Mouse (Mus musculus) myocyte (in vitro differentiated cells): Measurements from ENCODE around the gene Inhbc. TPM values are rescaled to one million over a fixed set of nuclear protein-coding genes. Genes with fewer than 3 reads are reported as not detected.

Experiments used
- H3K27me3 ChIP-seq: one replicate; pipeline ENCODE4 v1.6.1; 2011; ENCODE audit not compliant: control insufficient read depth, insufficient read depth, insufficient read length
- H3K36me3 ChIP-seq: one replicate; pipeline ENCODE4 v1.6.1; 2011; ENCODE audit not compliant: control insufficient read depth, insufficient read depth
- H3K4me2 ChIP-seq: one replicate; pipeline ENCODE4 v1.6.1; 2011; ENCODE audit warnings: low read depth, control low read depth
- H3K4me3 ChIP-seq: one replicate; pipeline ENCODE4 v1.5.1; 2011; ENCODE audit warnings: mild to moderate bottlenecking, control low read depth, moderate library complexity
- H3K79me2 ChIP-seq: one replicate; pipeline ENCODE4 v1.6.1; 2011; ENCODE audit not compliant: control insufficient read depth, insufficient read depth
- H3ac ChIP-seq: one replicate; pipeline ENCODE4 v1.6.1; 2011; ENCODE audit not compliant: control insufficient read depth, insufficient read length
- CEBPB ChIP-seq: IDR thresholded peaks from 2 replicates; pipeline ENCODE4 v1.6.1; 2011; ENCODE audit warnings: mild to moderate bottlenecking, moderate library complexity; ENCODE audit not compliant: poor library complexity, insufficient read depth, severe bottlenecking
- E2F4 ChIP-seq: IDR thresholded peaks from one replicate; pipeline ENCODE4 v1.6.1; 2011; ENCODE audit warnings: mild to moderate bottlenecking, control low read depth, moderate library complexity; ENCODE audit not compliant: insufficient read depth
- MAX ChIP-seq: IDR thresholded peaks from one replicate; pipeline ENCODE4 v1.6.1; 2011; ENCODE audit warnings: low read depth, mild to moderate bottlenecking, control low read depth
- MYOD1 ChIP-seq, 3 experiments: IDR thresholded peaks; one replicate each; pipeline ENCODE4 v1.6.1; 2011; ENCODE audit warnings: control low read depth in 2 of 3, low read depth in 2 of 3, mild to moderate bottlenecking in 2 of 3, moderate library complexity in 1 of 3; ENCODE audit not compliant: insufficient read length in 2 of 3, control insufficient read depth in 1 of 3
- MYOG ChIP-seq, 3 experiments: IDR thresholded peaks; one replicate each; pipeline ENCODE4 v1.6.1; 2011; ENCODE audit warnings: control low read depth in 2 of 3, low read depth in 2 of 3, mild to moderate bottlenecking in 2 of 3; ENCODE audit not compliant: insufficient read length in 2 of 3, control insufficient read depth in 1 of 3, insufficient read depth in 1 of 3
- POLR2A ChIP-seq: IDR thresholded peaks from one replicate; pipeline ENCODE4 v1.6.1; 2011; ENCODE audit warnings: low read depth, mild to moderate bottlenecking, control low read depth, moderate library complexity; ENCODE audit not compliant: insufficient read length
- POLR2AphosphoS2 ChIP-seq: IDR thresholded peaks from one replicate; pipeline ENCODE4 v1.6.1; 2011; ENCODE audit warnings: low read depth, control low read depth; ENCODE audit not compliant: insufficient read length
- REST ChIP-seq: IDR thresholded peaks from one replicate; pipeline ENCODE4 v1.6.1; 2011; ENCODE audit warnings: mild to moderate bottlenecking, control low read depth, moderate library complexity; ENCODE audit not compliant: insufficient read depth, insufficient read length
- SRF ChIP-seq: IDR thresholded peaks from one replicate; pipeline ENCODE4 v1.6.1; 2011; ENCODE audit warnings: low read depth; ENCODE audit not compliant: control insufficient read depth, insufficient read length
- TCF12 ChIP-seq: IDR thresholded peaks from one replicate; pipeline ENCODE4 v1.6.1; 2011; ENCODE audit warnings: mild to moderate bottlenecking, control low read depth; ENCODE audit not compliant: poor library complexity, insufficient read depth, severe bottlenecking
- TCF3 ChIP-seq: IDR thresholded peaks from one replicate; pipeline ENCODE4 v1.6.1; 2011; ENCODE audit warnings: low read depth, control low read depth; ENCODE audit not compliant: insufficient read length
- USF1 ChIP-seq: IDR thresholded peaks from one replicate; pipeline ENCODE4 v1.6.1; 2011; ENCODE audit warnings: low read depth, mild to moderate bottlenecking, control low read depth, moderate library complexity
- polyA plus RNA-seq: library from polyadenylated mRNA; unstranded; fragments of >200 nt; fragmentation: generic; extraction: Trizol; gene quantifications from one replicate; pipeline ENCODE4 v1.2.1, GENCODE M21; 2012; ENCODE audit warnings: missing spikeins

Gene Inhbc
- polyA plus RNA-seq, 1 experiment: not detected

DNA sequence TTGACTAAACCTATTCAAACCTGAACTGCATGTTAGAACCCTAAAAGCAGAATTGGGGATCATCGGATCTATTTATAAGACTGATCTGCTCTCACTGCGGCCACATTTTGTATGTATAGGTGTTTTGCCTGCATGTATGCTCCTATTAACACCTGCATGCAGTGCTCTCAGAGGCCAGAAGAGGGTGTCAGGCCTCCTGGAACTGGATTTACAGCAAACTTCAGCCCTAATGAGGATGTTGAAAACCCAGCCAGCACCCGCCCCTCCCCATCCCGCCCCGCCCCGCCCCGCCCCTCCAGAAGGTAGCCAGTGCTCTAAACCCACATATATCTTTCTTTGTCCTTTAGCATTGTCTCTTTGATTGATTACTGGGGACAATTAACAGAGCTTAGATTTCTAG is 45.7 kb downstream of the Inhbc start:
- H3K4me2 ChIP-seq: no peak overlapping the region
- no peak overlapping the region for H3K4me3 ChIP-seq
- no peak overlapping the region for H3ac ChIP-seq
- H3K27me3 ChIP-seq: peaks cover 42% of the 10 kb centered on the region
- TF ChIP-seq E2F4 (no peak), MYOD1 (IDR thresholded peaks at IDR 0.05; ENCODE audit: control insufficient read depth in 1 of 3, insufficient read length in 2 of 3, low read depth in 2 of 3) (no peak), MYOG (IDR thresholded peaks at IDR 0.05; ENCODE audit: control insufficient read depth in 1 of 3, insufficient read depth in 1 of 3, insufficient read length in 2 of 3, low read depth in 2 of 3) (no peak), POLR2AphosphoS2 (no peak), CEBPB (no peak), MAX (no peak), REST (no peak), POLR2A (no peak), TCF12 (no peak), TCF3 (no peak), USF1 (no peak), SRF (no peak)
- H3K36me3 ChIP-seq: no peaks in the 10 kb centered on the region
- no peaks in the 10 kb centered on the region for H3K79me2 ChIP-seq

DNA sequence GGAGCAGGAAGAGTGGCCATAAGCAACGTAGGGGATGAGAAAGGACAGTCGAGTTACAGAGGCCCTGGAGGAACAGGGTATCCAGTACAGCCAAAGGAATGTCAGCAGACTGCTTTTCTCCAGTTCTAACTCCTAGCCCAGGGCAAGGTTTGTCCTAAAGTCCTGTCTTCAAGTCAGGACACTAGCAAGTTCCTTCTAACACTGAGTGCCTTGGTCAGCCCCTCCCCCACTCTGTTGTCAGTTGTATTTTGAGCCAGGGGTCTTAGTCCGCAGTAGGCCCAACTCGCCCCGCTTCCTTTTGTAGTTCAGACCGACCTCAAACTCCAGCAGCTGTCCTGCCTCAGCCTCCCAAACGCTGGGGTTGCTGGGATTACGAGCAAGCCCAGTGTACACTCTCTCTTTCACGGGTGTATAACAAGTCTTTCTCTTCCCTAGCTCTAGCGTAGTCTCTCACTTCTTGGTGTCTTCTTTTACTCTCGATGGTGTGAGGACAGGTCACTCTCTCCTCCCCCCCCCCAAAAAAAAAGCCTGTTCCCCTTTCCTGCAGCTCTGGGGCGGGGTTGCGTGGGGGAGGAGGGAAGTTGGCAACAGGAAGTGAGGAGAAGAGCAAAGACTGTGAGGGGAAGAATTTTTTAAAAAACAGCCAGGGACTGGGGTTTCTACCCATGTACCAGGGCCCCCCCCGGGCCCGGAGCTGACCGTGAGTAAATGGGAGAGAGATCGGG is 46.9 kb downstream of the Inhbc start:
- Histone ChIP-seq H3K4me2 (no peak overlapping the region), H3K27me3 (peaks cover 42% of the 10 kb centered on the region), H3K4me3 (no peak overlapping the region), H3K36me3 (no peaks in the 10 kb centered on the region), H3K79me2 (no peaks in the 10 kb centered on the region), H3ac (no peak overlapping the region)
- TF ChIP-seq USF1: no peak
- no peak for TF ChIP-seq SRF
- TF ChIP-seq MYOG (IDR thresholded peaks at IDR 0.05; ENCODE audit: control insufficient read depth in 1 of 3, insufficient read depth in 1 of 3, insufficient read length in 2 of 3, low read depth in 2 of 3): no peak
- no peak for TF ChIP-seq POLR2A
- no peak for TF ChIP-seq MAX

DNA sequence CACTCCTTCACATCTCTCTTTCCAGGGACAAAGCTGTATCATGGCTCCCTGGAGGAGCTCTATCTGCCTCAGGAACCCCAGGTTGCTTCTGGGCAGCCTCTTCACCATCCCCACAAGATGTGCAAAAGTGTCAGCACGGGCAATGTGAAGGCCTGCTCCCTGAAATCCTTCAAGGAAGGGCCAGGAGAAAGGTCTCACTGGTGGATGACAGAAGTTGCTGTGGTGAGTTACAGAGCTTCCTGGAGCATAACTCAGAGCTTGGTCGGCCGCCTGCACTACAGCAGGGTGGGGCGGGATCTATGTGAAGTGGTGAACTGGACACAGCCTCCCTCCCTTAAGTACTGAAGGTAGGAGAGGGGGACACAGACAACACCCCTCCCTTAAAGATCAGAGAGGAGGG is 47.6 kb downstream of the Inhbc start:
- no peak overlapping the region for H3ac ChIP-seq
- no peak overlapping the region for H3K4me2 ChIP-seq
- no peak overlapping the region for H3K4me3 ChIP-seq
- TF ChIP-seq POLR2A (no peak), MYOG (IDR thresholded peaks at IDR 0.05; ENCODE audit: control insufficient read depth in 1 of 3, insufficient read depth in 1 of 3, insufficient read length in 2 of 3, low read depth in 2 of 3) (no peak), USF1 (no peak)
- H3K27me3 ChIP-seq: peaks cover 38% of the 10 kb centered on the region
- H3K36me3 ChIP-seq: no peaks in the 10 kb centered on the region
- H3K79me2 ChIP-seq: no peaks in the 10 kb centered on the region

DNA sequence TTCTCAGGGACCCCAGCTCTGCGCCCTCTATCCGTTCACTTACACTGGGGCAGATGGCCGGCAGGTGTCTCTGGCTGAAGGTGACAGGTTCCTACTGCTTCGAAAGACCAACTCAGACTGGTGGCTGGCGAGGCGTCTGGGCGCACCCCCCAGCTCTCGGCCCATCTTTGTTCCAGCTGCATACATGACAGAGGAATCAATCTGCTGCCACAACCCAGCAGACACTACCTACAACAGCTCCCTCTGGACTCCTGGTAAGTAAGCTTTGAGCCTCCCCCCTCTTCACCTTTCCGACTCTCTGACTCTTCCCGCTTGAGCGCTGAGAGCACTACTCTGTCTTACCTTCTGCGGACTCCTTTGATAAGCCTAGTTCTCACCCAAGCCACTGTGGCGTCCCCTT is 48.1 kb downstream of the Inhbc start:
- H3K36me3 ChIP-seq: no peaks in the 10 kb centered on the region
- peaks cover 33% of the 10 kb centered on the region for H3K27me3 ChIP-seq
- TF ChIP-seq REST (no peak), MYOG (IDR thresholded peaks at IDR 0.05; ENCODE audit: control insufficient read depth in 1 of 3, insufficient read depth in 1 of 3, insufficient read length in 2 of 3, low read depth in 2 of 3) (no peak), SRF (no peak), CEBPB (no peak), E2F4 (no peak), POLR2AphosphoS2 (no peak), USF1 (no peak), MYOD1 (IDR thresholded peaks at IDR 0.05; ENCODE audit: control insufficient read depth in 1 of 3, insufficient read length in 2 of 3, low read depth in 2 of 3) (no peak), TCF3 (no peak), MAX (no peak), TCF12 (no peak), POLR2A (no peak)
- no peaks in the 10 kb centered on the region for H3K79me2 ChIP-seq
- H3K4me2 ChIP-seq: no peak overlapping the region
- H3ac ChIP-seq: no peak overlapping the region
- H3K4me3 ChIP-seq: no peak overlapping the region

DNA sequence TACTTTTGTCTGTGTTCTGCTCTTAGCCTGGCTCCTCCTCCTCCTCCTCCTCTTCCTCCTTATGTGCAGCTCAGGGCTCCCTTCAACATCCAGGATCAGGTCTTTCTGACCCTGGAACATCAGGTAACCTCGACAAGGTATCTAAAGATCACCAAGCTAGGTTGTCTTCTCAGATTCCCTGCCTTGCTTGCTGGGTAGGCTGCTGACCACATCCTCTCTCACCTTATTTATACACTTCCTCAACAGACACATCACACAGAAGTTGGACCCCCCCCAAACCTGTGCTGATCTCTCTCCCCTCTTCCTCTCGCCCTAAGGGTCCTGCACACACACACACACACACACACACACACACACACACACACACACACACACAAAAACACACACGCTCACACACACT is 48.6 kb downstream of the Inhbc start, which contains the start of gene Arhgap9:
Arhgap9 (plus strand) TSS at position 344 of the 400 bp plus-strand sequence.
- Histone ChIP-seq H3K4me2 (no peak within 1 kb of the TSS), H3K4me3 (no peak within 1 kb of the TSS), H3K36me3 (no peaks in the 10 kb centered on the region), H3K79me2 (no peaks in the 10 kb centered on the region), H3K27me3 (peaks cover 29% of the 10 kb centered on the region), H3ac (no peak within 1 kb of the TSS)
- no peak for TF ChIP-seq SRF
- TF ChIP-seq TCF12: no peak
- no peak for TF ChIP-seq MAX
- TF ChIP-seq POLR2A: no peak
- TF ChIP-seq REST: no peak
- TF ChIP-seq MYOD1 (IDR thresholded peaks at IDR 0.05; ENCODE audit: control insufficient read depth in 1 of 3, insufficient read length in 2 of 3, low read depth in 2 of 3): no peak
- TF ChIP-seq POLR2AphosphoS2: no peak
- TF ChIP-seq TCF3: no peak
- TF ChIP-seq E2F4: no peak
- TF ChIP-seq USF1: no peak
- no peak for TF ChIP-seq MYOG (IDR thresholded peaks at IDR 0.05; ENCODE audit: control insufficient read depth in 1 of 3, insufficient read depth in 1 of 3, insufficient read length in 2 of 3, low read depth in 2 of 3)
- TF ChIP-seq CEBPB: no peak
